Mouse (Mus musculus): ENCODE data around the gene AI182371.

DNA sequence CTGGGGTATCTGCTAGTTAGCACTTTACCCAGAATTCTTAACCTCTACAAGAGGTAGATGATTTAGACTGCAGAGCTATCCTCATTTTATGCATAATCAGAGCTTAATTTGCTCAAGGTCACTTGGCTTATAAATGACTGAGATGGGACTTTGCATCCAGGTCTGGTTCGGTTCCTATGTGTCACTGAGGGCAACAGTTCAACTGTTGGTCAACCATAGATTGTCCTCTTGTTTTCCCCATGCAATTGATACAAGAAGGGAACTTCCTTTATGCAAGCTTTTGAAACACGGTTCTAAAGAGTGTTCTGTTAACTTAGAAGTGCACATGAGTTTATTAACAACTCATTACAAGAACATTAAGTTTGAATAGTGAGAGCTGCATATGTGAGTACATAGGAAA lies 43.0 kb downstream of the AI182371 start:
- TF ChIP-seq CTCF (IDR thresholded peaks at IDR 0.05; ENCODE audit: borderline replicate concordance, extremely low read depth, insufficient read depth, insufficient read length) (no peak), POLR2A (IDR thresholded peaks at IDR 0.05; ENCODE audit: borderline replicate concordance, extremely low read depth, insufficient read depth, insufficient read length, poor library complexity, severe bottlenecking) (no peak)

Data from brain, embryonic 14.5 days (tissue).